Mouse (Mus musculus) olfactory bulb, adult 2 months (tissue): ENCODE measurements around the gene Aifm3.

Source experiments
- CTCF ChIP-seq: fragments of 200-500 bp; IDR thresholded peaks from 2 replicates; pipeline ENCODE4 v1.5.1; 2012; ENCODE audit warnings: low read depth, mild to moderate bottlenecking, low read length, moderate library complexity; ENCODE audit not compliant: insufficient read depth
- POLR2A ChIP-seq: fragments of 200-500 bp; IDR thresholded peaks from 2 replicates; pipeline ENCODE4 v1.6.1; 2012; ENCODE audit warnings: mild to moderate bottlenecking, low read depth, low read length, moderate library complexity; ENCODE audit not compliant: insufficient read depth

DNA sequence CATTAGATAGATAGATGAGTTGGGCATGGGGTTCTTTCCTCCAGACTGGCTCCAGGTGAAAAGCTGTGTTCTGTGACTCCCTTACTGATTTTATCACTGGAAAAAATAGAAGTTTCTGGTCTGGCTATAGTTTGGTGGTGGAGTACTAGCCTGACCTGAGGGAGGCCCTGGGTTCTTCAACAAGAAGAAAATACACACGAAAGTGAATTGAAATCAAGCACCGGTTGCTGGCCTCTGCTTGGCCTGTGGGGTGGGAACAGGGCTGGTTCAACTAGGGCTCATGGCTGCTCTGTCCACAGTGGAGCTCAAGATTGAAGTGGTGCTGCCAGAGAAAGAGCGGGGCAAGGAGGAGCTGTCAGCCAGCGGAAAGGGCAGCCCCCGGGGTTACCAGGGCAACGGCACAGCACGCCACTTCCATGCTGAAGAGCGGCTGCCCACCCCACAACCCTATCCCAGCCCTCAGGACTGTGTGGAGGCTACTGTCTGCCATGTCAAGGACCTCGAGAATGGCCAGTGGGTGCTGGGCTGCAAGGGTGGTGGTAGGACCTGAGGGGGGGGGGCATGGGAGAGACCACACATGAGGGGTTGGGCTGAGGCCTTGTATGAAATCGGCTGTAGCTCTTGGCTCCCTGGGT, 10.0 kb downstream of the Aifm3 start:
- TF ChIP-seq CTCF (no peak), POLR2A (no peak)
